Mouse (Mus musculus) thymus, adult 2 months (tissue): ENCODE data around the gene Gm35549. TPM values are rescaled to one million over a fixed set of nuclear protein-coding genes. Genes with fewer than 3 reads are reported as not detected.

ENCODE experiments used
- DNase-seq: peaks from one replicate; pipeline ENCODE4 v3.0.0; 2021
- H3K27ac ChIP-seq: fragments of 200-500 bp; 2 replicates; pipeline ENCODE4 v1.5.1; 2012; ENCODE audit warnings: low read length, control low read depth; ENCODE audit not compliant: control insufficient read depth, insufficient read depth
- H3K27me3 ChIP-seq: fragments of 200-500 bp; 2 replicates; pipeline ENCODE4 v1.6.1; 2012; ENCODE audit warnings: mild to moderate bottlenecking, low read length, moderate library complexity, mixed read lengths; ENCODE audit not compliant: control insufficient read depth, insufficient read depth
- H3K36me3 ChIP-seq: fragments of 200-500 bp; 2 replicates; pipeline ENCODE4 v1.6.1; 2012; ENCODE audit warnings: mild to moderate bottlenecking, low read length, moderate library complexity; ENCODE audit not compliant: control insufficient read depth, insufficient read depth
- H3K4me1 ChIP-seq: fragments of 200-500 bp; replicated peaks from 2 replicates; pipeline ENCODE4 v1.6.1; 2012; ENCODE audit warnings: low read length; ENCODE audit not compliant: control insufficient read depth, insufficient read depth
- H3K4me3 ChIP-seq: fragments of 200-500 bp; 2 replicates; pipeline ENCODE4 v1.5.1; 2012; ENCODE audit warnings: mild to moderate bottlenecking, low read length, control low read depth, moderate library complexity; ENCODE audit not compliant: control insufficient read depth, insufficient read depth
- CTCF ChIP-seq: fragments of 200-500 bp; IDR thresholded peaks from 2 replicates; pipeline ENCODE4 v1.5.1; 2012; ENCODE audit warnings: mild to moderate bottlenecking, control low read depth, low read length, moderate library complexity, borderline replicate concordance; ENCODE audit not compliant: control insufficient read depth, poor library complexity, insufficient read depth; ENCODE audit errors: extremely low read depth
- POLR2A ChIP-seq: fragments of 200-500 bp; IDR thresholded peaks from 2 replicates; pipeline ENCODE4 v1.6.1; 2012; ENCODE audit warnings: mild to moderate bottlenecking, low read length, control low read depth, moderate library complexity; ENCODE audit not compliant: control insufficient read depth, poor library complexity, insufficient read depth; ENCODE audit errors: extremely low read depth
- WGBS: fragments of 180-500 bp; shearing (Covaris S2); methylation state at CpG from one replicate; pipeline ENCODE4 v1.1.7; 2018; 5-methylcytosine and 5-hydroxymethylcytosine counted together
- polyA plus RNA-seq: library from polyadenylated mRNA; depleted of rRNA; stranded (reverse); fragments of >200 nt; gene quantifications from 2 replicates; pipeline ENCODE4 v1.2.3, GENCODE M21; 2012; rRNA removed

Gm35549 gene
- polyA plus RNA-seq, 1 experiment, result not detected

DNA sequence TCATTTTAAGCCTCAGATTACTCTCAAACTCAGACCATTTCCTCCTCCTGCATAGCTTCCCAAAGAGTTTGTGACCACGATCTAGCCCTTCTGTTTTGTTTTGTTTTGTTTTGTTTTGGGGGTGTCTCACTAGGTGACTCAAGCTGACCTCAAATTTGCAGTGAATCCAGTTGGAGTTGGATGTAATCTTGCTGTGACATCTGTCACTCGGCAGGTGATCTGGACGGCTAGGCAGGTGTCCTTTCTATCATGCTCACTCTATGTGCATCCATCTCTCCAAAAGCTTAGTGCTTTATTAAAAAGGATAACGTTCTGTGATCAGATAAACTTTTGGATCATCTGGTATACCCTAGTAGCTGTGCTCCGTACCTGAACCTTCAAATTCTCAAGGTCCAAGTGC lies 31.4 kb downstream of the Gm35549 start:
- WGBS, result 92% methylated on average over 5 of the region's 5 CpGs
- no peaks in the 10 kb centered on the region for H3K4me1 ChIP-seq
- H3K27me3 ChIP-seq, result no peaks in the 10 kb centered on the region

DNA sequence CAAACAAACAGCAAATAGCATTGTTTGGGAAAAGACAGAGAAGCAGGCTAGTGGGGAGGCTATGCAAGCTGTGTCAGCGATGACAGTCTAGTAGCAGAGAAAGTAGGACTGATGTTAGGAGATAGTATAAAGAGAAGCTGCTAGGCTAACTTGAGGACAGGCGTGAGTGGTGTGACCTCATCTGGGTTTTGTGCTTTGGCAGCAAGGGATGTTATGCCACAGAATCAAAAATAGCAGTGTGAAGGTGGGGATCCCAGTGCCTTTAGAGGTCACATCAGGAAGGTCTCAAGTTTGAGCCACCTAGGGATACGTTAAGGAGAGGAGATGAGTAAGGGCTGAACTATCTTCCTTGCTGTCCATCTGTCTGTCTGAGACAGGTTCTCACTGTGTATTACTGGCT lies 33.6 kb downstream of the Gm35549 start:
- H3K27ac ChIP-seq, result no peak overlapping the region
- DNase-seq, result no peak
- no peak for TF ChIP-seq POLR2A
- no peak for TF ChIP-seq CTCF
- no peak overlapping the region for H3K4me3 ChIP-seq
- peaks cover 3% of the 10 kb centered on the region; the same call in 1 of the 2 replicates for H3K4me1 ChIP-seq
- H3K27me3 ChIP-seq, result no peaks in the 10 kb centered on the region
- no peaks in the 10 kb centered on the region for H3K36me3 ChIP-seq
- WGBS, result 96% methylated on average over 3 of the region's 3 CpGs

More for the DNA sequence above, 31.4 kb downstream of the Gm35549 start:
- no peak overlapping the region for H3K27ac ChIP-seq
- H3K36me3 ChIP-seq, result peaks cover 8% of the 10 kb centered on the region
- no peak for DNase-seq
- no peak overlapping the region for H3K4me3 ChIP-seq
- TF ChIP-seq CTCF, result no peak
- no peak for TF ChIP-seq POLR2A

DNA sequence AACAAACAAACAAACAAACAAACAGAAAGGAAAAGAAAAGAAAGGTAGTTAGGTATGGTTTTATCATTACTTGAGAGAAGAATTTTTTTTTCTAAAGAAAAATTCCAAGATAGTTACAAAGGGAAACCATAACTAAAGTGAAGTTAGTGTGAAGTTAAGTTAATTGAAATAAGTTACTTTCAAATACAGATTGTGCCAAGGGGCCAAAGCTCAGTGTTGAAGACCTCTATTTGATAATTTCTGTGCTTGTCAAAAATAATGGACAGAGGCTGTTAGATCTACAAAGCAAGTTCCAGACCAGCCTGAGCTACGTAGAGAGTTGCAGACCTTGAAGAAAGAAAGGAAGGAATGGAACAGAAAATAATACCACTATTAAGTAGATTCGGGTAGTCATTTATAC lies 36.6 kb downstream of the Gm35549 start:
- no peaks in the 10 kb centered on the region for H3K27me3 ChIP-seq
- peaks cover 8% of the 10 kb centered on the region; the same call in 1 of the 2 replicates for H3K4me1 ChIP-seq
- H3K4me3 ChIP-seq, result no peak overlapping the region
- no peaks in the 10 kb centered on the region for H3K36me3 ChIP-seq
- WGBS, result 97% methylated on average over 2 of the region's 2 CpGs
- H3K27ac ChIP-seq, result no peak overlapping the region
- DNase-seq, result no peak
- no peak for TF ChIP-seq CTCF
- no peak for TF ChIP-seq POLR2A

DNA sequence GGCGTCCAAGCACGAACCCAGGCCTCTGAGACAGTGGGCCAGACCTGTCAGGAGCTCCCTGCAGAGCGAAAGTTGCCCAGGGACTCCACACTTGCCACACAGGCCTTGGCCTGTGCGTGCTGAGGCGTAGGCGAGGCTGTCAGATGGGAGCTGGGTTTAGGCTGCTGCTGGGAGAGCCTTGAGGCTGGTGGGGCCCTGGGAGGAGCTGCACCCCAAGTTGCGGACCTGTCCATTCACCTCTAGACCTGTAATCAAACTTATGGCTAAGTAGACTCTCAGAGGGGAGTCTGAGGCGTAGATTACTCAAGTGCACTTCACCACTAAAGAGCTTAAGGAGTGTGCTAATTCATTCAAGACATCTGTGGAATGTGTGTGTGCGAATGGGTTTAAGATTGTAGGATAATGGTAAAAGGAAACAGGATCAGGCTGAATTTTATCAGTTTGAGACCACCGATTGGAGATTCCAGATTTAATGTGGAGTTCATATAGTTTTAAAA lies 37.9 kb downstream of the Gm35549 start:
- DNase-seq, result no peak
- Histone ChIP-seq H3K27ac (peak overlapping the region; percentile 41), H3K27me3 (no peaks in the 10 kb centered on the region), H3K4me1 (peaks cover 8% of the 10 kb centered on the region; the same call in 1 of the 2 replicates), H3K36me3 (no peaks in the 10 kb centered on the region), H3K4me3 (peak overlapping the region; percentile 70)
- 25% methylated on average over 10 of the region's 10 CpGs for WGBS
- TF ChIP-seq CTCF (no peak), POLR2A (no peak)

DNA sequence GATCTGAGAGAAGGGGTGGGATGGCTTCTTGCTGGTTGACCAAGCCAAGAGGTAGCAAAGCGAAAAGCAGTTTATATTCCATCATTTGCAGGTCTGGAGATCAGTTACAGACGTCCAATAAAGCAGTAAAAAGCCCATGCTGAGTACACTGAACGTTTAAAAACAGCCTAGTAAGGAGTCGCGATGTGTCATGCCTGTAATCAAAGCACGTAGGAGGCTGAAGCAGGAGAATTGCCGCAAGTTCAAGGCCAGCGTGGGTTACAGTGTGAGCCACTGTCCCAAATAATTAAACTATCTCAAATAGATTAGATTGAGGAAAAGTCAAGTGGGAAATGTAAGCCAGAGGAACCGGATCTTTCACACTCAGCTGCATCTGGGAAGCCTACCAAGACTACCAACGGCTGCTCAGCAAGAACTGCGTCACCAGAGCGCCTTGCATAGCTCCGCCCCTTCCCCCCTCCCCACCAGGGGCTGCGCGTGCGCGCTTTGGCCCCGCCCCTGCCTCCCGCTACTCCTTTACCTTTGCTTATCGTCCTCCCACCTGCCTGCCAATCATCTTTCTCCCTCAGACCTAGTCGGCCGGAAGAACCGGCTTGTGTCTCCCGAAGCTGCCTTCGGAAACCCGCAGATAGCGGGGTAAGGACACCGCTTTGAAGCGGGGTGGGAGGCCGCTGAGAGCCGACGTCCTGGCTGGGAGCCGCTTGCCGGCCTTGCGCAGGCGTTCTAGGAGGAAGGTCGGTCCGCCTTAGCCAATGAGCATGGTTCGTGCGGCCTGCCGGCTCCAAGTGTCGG lies 38.6 kb downstream of the Gm35549 start, which contains the start of gene Tcaim:
Gene Tcaim, plus strand, starts transcription at position 487 of the 792 bp plus-strand sequence.
- 9% methylated on average over 41 of the region's 42 CpGs for WGBS
- DNase-seq, result peak; percentile 92
- Histone ChIP-seq H3K4me3 (peak within 1 kb of the TSS; percentile 70), H3K36me3 (no peaks in the 10 kb centered on the region), H3K27me3 (no peaks in the 10 kb centered on the region), H3K4me1 (peaks cover 8% of the 10 kb centered on the region; the same call in 1 of the 2 replicates), H3K27ac (peak within 1 kb of the TSS; percentile 50)
- TF ChIP-seq CTCF, result no peak; the same call in 1 of the 2 replicates
- peak; percentile 86 for TF ChIP-seq POLR2A

DNA sequence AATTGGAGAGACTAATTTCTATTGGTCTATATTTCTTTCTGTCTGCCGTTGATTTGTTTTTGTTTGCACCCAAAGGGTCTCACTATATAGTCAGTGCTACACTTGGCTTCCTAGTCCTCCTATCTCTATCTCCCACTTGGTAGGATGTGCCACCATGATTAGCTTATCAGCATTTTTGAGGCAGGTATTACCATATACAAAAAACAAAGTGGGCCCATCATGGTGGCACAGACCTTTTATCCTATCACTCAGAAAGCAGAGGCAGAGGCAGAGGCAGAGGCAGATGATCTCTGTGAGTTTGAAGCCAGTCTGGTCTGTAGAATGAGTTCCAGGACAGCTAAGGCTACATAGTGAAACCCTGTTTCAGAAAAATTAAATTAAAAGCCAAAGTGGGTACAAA lies 57.3 kb downstream of the Gm35549 start:
- 98% methylated on average over 1 of the region's 1 CpGs for WGBS
- H3K36me3 ChIP-seq, result no peaks in the 10 kb centered on the region
- H3K27ac ChIP-seq, result no peak overlapping the region
- H3K27me3 ChIP-seq, result no peaks in the 10 kb centered on the region
- no peaks in the 10 kb centered on the region for H3K4me1 ChIP-seq
- no peak overlapping the region for H3K4me3 ChIP-seq
- TF ChIP-seq POLR2A (no peak), CTCF (no peak)
- no peak for DNase-seq

DNA sequence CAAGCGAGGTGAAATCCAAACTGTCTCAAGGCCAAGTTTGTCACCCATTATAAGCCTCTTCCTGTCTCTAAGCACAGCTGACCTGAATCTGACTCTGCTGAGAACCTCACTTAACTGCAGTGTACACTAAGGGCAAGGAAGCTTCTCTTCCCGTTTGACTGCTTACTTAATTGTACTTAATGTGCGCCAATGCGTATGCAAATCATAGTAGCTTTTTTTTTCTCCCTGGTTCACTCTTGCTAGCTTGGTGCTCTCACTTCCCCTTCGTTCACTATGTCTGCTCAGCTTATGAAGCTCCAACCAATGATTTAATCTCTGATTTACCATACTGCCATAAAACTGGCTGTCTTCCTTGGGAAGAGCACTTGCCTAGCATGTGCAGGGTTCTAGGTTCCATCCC lies 58.6 kb downstream of the Gm35549 start:
- no peak for DNase-seq
- TF ChIP-seq CTCF (no peak), POLR2A (no peak)
- WGBS, result 40% methylated on average over 5 of the region's 5 CpGs
- no peaks in the 10 kb centered on the region for H3K4me1 ChIP-seq
- H3K27ac ChIP-seq, result no peak overlapping the region
- H3K36me3 ChIP-seq, result no peaks in the 10 kb centered on the region
- no peak overlapping the region for H3K4me3 ChIP-seq
- H3K27me3 ChIP-seq, result no peaks in the 10 kb centered on the region

Other genes with a start within 250 kb of the Gm35549 start
- not detected in 2 replicates for gene Topaz1, start 96.7 kb downstream of the Gm35549 start, polyA plus RNA-seq
- gene Tcaim, start 38.5 kb downstream of the Gm35549 start, polyA plus RNA-seq, result 3.6 and 4.5 TPM in 2 replicates
- gene Zfp445, start 22.0 kb upstream of the Gm35549 start, polyA plus RNA-seq, result 55.0 and 56.2 TPM in 2 replicates
- 2.8 and 3.0 TPM in 2 replicates for gene Zkscan7, start 41.6 kb upstream of the Gm35549 start, polyA plus RNA-seq
- gene Zfp105, start 79.0 kb upstream of the Gm35549 start, polyA plus RNA-seq, result 0.20 and 0.23 TPM in 2 replicates
- gene 1110059G10Rik, start 107.0 kb upstream of the Gm35549 start, polyA plus RNA-seq, result 2.9 and 3.2 TPM in 2 replicates
- 40.1 and 62.8 TPM in 2 replicates for gene Kif15, start 107.0 kb upstream of the Gm35549 start, polyA plus RNA-seq
- 15.7 and 18.5 TPM in 2 replicates for gene Tmem42, start 177.3 kb upstream of the Gm35549 start, polyA plus RNA-seq
- gene Tgm4, start 190.7 kb upstream of the Gm35549 start, polyA plus RNA-seq, result 0.18 and 0.36 TPM in 2 replicates